Mouse (Mus musculus) forebrain, embryonic 13.5 days (tissue): ENCODE measurements around the gene Mtg1. TPM values are rescaled to one million over a fixed set of nuclear protein-coding genes. Genes with fewer than 3 reads are reported as not detected.

ENCODE experiments used
- ATAC-seq: fragments of 200-750 bp; cut with Nextera tagmentation; 2 replicates; pipeline ENCODE4 v1.8.0; 2017
- H3K27ac ChIP-seq: fragments of 300-500 bp; sonication (generic); 2 replicates; pipeline ENCODE4 v1.5.1; 2015; ENCODE audit warnings: inconsistent platforms, mild to moderate bottlenecking, moderate library complexity
- H3K27me3 ChIP-seq: fragments of 300-500 bp; sonication (generic); 2 replicates; pipeline ENCODE4 v1.6.1; 2015; ENCODE audit warnings: mild to moderate bottlenecking, inconsistent platforms
- H3K36me3 ChIP-seq: fragments of 300-500 bp; sonication (generic); 2 replicates; pipeline ENCODE4 v1.6.1; 2015; ENCODE audit warnings: mild to moderate bottlenecking, inconsistent platforms; ENCODE audit not compliant: poor library complexity, severe bottlenecking
- H3K4me1 ChIP-seq: fragments of 300-500 bp; sonication (generic); 2 replicates; pipeline ENCODE4 v1.6.1; 2015; ENCODE audit warnings: inconsistent platforms
- H3K4me2 ChIP-seq: fragments of 300-500 bp; sonication (generic); 2 replicates; pipeline ENCODE4 v1.6.1; 2015; ENCODE audit warnings: inconsistent platforms, mild to moderate bottlenecking, moderate library complexity
- H3K4me3 ChIP-seq: fragments of 300-500 bp; sonication (generic); 2 replicates; pipeline ENCODE4 v1.5.1; 2015; ENCODE audit warnings: mild to moderate bottlenecking, inconsistent platforms
- H3K9ac ChIP-seq: fragments of 300-500 bp; sonication (generic); 2 replicates; pipeline ENCODE4 v1.6.1; 2015; ENCODE audit warnings: mild to moderate bottlenecking, inconsistent platforms
- H3K9me3 ChIP-seq: fragments of 300-500 bp; sonication (generic); replicated peaks from 2 replicates; pipeline ENCODE4 v1.6.1; 2016; ENCODE audit warnings: inconsistent platforms
- WGBS: fragments of 180-500 bp; shearing (Covaris S2); methylation state at CpG from one replicate; pipeline ENCODE4 v1.1.7; 2015; 5-methylcytosine and 5-hydroxymethylcytosine counted together
- polyA plus RNA-seq: library from polyadenylated mRNA; unstranded; fragments of >200 nt; fragmentation: Nextera tagmentation; extraction: Ambion mirVana; gene quantifications from 2 replicates; pipeline ENCODE4 v1.2.1, GENCODE M21; 2015

The Mtg1 gene
- polyA plus RNA-seq, 1 experiment from 2014 or later = 35.3 TPM

DNA sequence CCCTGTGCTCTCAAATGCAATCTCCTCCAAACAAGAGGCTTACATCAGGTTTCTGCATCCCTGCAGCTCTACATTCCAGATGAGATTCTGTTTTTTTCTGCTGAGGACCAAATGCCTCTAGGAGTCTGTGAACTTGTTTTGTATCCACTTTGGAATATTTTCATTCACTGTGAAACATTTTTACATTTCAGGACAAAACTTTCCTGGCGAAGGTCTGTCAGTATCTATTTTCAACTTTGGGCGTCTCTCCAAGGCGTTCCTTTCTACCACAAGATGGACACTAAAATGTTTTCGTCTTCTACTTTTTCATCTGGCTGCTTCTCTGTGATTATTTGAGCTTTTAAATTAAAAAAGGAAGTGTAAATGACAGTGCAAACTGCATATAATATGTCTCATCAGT lies 56.7 kb downstream of the Mtg1 start:
- no peak overlapping the region for H3K9ac ChIP-seq
- no peaks in the 10 kb centered on the region for H3K4me1 ChIP-seq
- WGBS = 92% methylated on average over 4 of the region's 4 CpGs
- no peaks in the 10 kb centered on the region for H3K27me3 ChIP-seq
- H3K4me3 ChIP-seq = no peak overlapping the region
- H3K9me3 ChIP-seq = no peaks in the 10 kb centered on the region
- H3K27ac ChIP-seq = no peak overlapping the region
- H3K36me3 ChIP-seq = no peaks in the 10 kb centered on the region
- no peak overlapping the region for H3K4me2 ChIP-seq
- no peak for ATAC-seq

- Histone ChIP-seq H3K36me3 (no peaks in the 10 kb centered on the region), H3K4me2 (no peak overlapping the region), H3K4me1 (no peaks in the 10 kb centered on the region), H3K4me3 (no peak overlapping the region), H3K27ac (no peak overlapping the region), H3K9me3 (no peaks in the 10 kb centered on the region), H3K9ac (no peak overlapping the region), H3K27me3 (no peaks in the 10 kb centered on the region)
- ATAC-seq = no peak
- 86% methylated on average over 8 of the region's 8 CpGs for WGBS
Measured at GRCm38 (mm10) chr7:140196002-140196401, 58.6 kb downstream of the Mtg1 start.

Other genes with a start within 250 kb of the Mtg1 start
- 2.1 and 3.1 TPM in 2 replicates for gene Kndc1, start 242.9 kb upstream of the Mtg1 start, polyA plus RNA-seq
- gene Utf1, start 193.8 kb upstream of the Mtg1 start, polyA plus RNA-seq = not detected in 2 replicates
- gene 6430531B16Rik, start 158.8 kb upstream of the Mtg1 start, polyA plus RNA-seq = 0.50 and 1.2 TPM in 2 replicates
- 3.9 and 4.3 TPM in 2 replicates for gene Adam8, start 145.0 kb upstream of the Mtg1 start, polyA plus RNA-seq
- gene Zfp511, start 101.2 kb upstream of the Mtg1 start, polyA plus RNA-seq = 52.2 and 53.7 TPM in 2 replicates
- 69.6 and 74.7 TPM in 2 replicates for gene Tubgcp2, start 100.9 kb upstream of the Mtg1 start, polyA plus RNA-seq
- gene Msx3, start 88.5 kb upstream of the Mtg1 start, polyA plus RNA-seq = 1.2 and 2.0 TPM in 2 replicates
- gene Caly, start 55.0 kb upstream of the Mtg1 start, polyA plus RNA-seq = 46.4 and 58.4 TPM in 2 replicates
- not detected in 2 replicates for gene Prap1, start 44.2 kb upstream of the Mtg1 start, polyA plus RNA-seq
- gene Fuom, start 35.1 kb upstream of the Mtg1 start, polyA plus RNA-seq = 19.3 and 19.6 TPM in 2 replicates
- 7.5 and 9.7 TPM in 2 replicates for gene Paox, start 21.8 kb upstream of the Mtg1 start, polyA plus RNA-seq
- gene Echs1, start 21.1 kb upstream of the Mtg1 start, polyA plus RNA-seq = 126 and 128 TPM in 2 replicates
- gene Sprn, start 17.3 kb downstream of the Mtg1 start, polyA plus RNA-seq = 3.3 and 5.3 TPM in 2 replicates
- gene Olfr522, start 27.2 kb downstream of the Mtg1 start, polyA plus RNA-seq = not detected in 2 replicates
- gene Olfr523, start 35.7 kb downstream of the Mtg1 start, polyA plus RNA-seq = not detected in 2 replicates
- gene Olfr524, start 68.4 kb downstream of the Mtg1 start, polyA plus RNA-seq = not detected in 2 replicates
- gene Cd163l1, start 80.7 kb downstream of the Mtg1 start, polyA plus RNA-seq = not detected in 2 replicates
- not detected in 2 replicates for gene 5830411N06Rik, start 109.7 kb downstream of the Mtg1 start, polyA plus RNA-seq
- not detected in 2 replicates for gene Olfr525, start 183.3 kb downstream of the Mtg1 start, polyA plus RNA-seq
- gene Olfr527, start 196.5 kb downstream of the Mtg1 start, polyA plus RNA-seq = not detected in 2 replicates
- not detected in 2 replicates for gene Olfr60, start 224.1 kb downstream of the Mtg1 start, polyA plus RNA-seq
- not detected in 2 replicates for gene Olfr530, start 238.8 kb downstream of the Mtg1 start, polyA plus RNA-seq